Mouse (Mus musculus) cerebellum, adult 2 months (tissue): ENCODE data around the gene Ube2g2.

Experiments used
- CTCF ChIP-seq: fragments of 200-500 bp; IDR thresholded peaks from 2 replicates; pipeline ENCODE4 v1.5.1; 2011; ENCODE audit warnings: low read depth, mild to moderate bottlenecking, control low read depth, low read length, moderate library complexity, borderline replicate concordance; ENCODE audit not compliant: insufficient read depth
- POLR2A ChIP-seq: fragments of 200-500 bp; IDR thresholded peaks from 2 replicates; pipeline ENCODE4 v1.6.1; 2011; ENCODE audit warnings: low read length, control low read depth, borderline replicate concordance; ENCODE audit not compliant: insufficient read depth

DNA sequence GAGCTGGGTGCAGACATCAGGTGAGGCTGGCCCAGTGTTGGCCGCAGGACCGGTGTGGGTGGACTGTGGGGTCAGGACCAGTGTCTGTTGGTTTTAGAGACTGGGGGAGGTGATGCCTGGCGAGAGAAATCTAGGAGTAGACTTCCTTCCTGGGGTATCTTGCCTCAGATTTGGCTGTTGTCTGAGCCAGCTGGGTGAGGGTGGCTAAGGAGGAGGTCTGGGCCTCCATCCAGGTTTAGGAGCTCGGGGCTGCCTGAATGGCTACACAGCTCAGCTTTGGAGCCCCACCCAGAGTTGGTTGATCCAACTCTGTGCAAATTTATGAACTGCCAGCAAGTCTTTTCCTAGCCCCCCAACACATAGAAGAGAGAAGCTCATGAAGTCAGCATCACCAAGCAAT, 45.3 kb downstream of the Ube2g2 start:
- TF ChIP-seq POLR2A (no peak), CTCF (no peak)
